Mouse (Mus musculus) liver, postnatal 0 days (tissue): ENCODE results near the gene Dock9.

ENCODE experiments used
- CTCF ChIP-seq: sonication (generic); IDR thresholded peaks from 2 replicates; pipeline ENCODE4 v1.5.1; 2016; ENCODE audit warnings: antibody characterized with exemption, low read depth
- EP300 ChIP-seq: IDR thresholded peaks from 2 replicates; pipeline ENCODE4 v1.6.1; 2016; ENCODE audit warnings: antibody characterized with exemption, low read depth, mild to moderate bottlenecking

- TF ChIP-seq CTCF (no peak), EP300 (no peak)
These were observed 122.5 kb downstream of the Dock9 start for GRCm38 (mm10) chr14:121675146-121675545.
